Mouse (Mus musculus): ENCODE measurements around the gene Mecom.

GRCm38 (mm10) chr3:30254451-30254850, 293.4 kb downstream of the Mecom start:
- TF ChIP-seq CTCF (IDR thresholded peaks at IDR 0.05; ENCODE audit: extremely low read depth, insufficient read depth, insufficient read length, insufficient replicate concordance) (no peak), POLR2A (IDR thresholded peaks at IDR 0.05; ENCODE audit: low read depth, low read length) (no peak)
